Mouse (Mus musculus) neutrophil, adult 59 days (primary cell): ENCODE data around the gene Hsf2bp. TPM values are rescaled to one million over a fixed set of nuclear protein-coding genes. Genes with fewer than 3 reads are reported as not detected.

Source experiments
- total RNA-seq, 2 experiments: library from RNA; stranded (reverse); gene quantifications; 1 replicate in 1 of 2; 2 replicates in 1 of 2; pipeline ENCODE4 v1.2.4; 2023

Gene Hsf2bp
- under 1 TPM; 0.24 TPM for total RNA-seq

GRCm38 (mm10) chr17:32035609-32036508 lies at the start of gene Hsf2bp, which contains the start of gene Rrp1b:
Gene Hsf2bp (minus strand): TSS chr17:32036349.
Gene Rrp1b (plus strand): TSS chr17:32036100.

Other genes with a start within 250 kb of the Hsf2bp start
- gene Sik1, start 180.5 kb downstream of the Hsf2bp start, total RNA-seq = 100 to 1,000 TPM; 239 to 254 TPM
- gene Rrp1b, start 249 bp downstream of the Hsf2bp start, total RNA-seq = 10 to 100 TPM; 39.5 to 57.1 TPM
- gene Notch3, start 130.5 kb upstream of the Hsf2bp start, total RNA-seq = under 1 TPM; 0.04 to 0.24 TPM
- under 1 TPM; 0.20 to 0.24 TPM for gene Ephx3, start 153.2 kb upstream of the Hsf2bp start, total RNA-seq
- 100 to 1,000 TPM; 201 to 207 TPM for gene Brd4, start 248.4 kb upstream of the Hsf2bp start, total RNA-seq